8 mouse cellular contexts compared by ENCODE assay signal in genomic region chr4:44168816-44169215, GRCm38 (mm10).
DNase-seq lines count a peak whose midpoint lies in the region; ATAC-seq and TF ChIP-seq lines count a peak whose summit lies in the region.

No protein-coding gene starts in this region.

- peaks cover 2% of the 10 kb centered on the region; the same call in 1 of the 2 replicates for H3K36me3 ChIP-seq in heart, adult 2 months (ENCODE audit: control insufficient read depth, insufficient read depth, low read length)
- H3K36me3 ChIP-seq in forebrain, embryonic 16.5 days (ENCODE audit: control insufficient read depth, insufficient read depth) = no peaks in the 10 kb centered on the region
- no peaks in the 10 kb centered on the region for H3K36me3 ChIP-seq in liver, embryonic 16.5 days (ENCODE audit: control insufficient read depth, insufficient read depth)

- TF ChIP-seq EP300 in heart, adult 2 months (IDR thresholded peaks at IDR 0.05; ENCODE audit: insufficient read depth, low read depth, low read length) = no peak

- no peak overlapping the region for H3K9ac ChIP-seq in heart, adult 2 months (ENCODE audit: low read depth, low read length)
- no peak overlapping the region for H3K9ac ChIP-seq in forebrain, embryonic 16.5 days (replicated peaks; ENCODE audit: low read depth, low read length)
- H3K9ac ChIP-seq in liver, embryonic 16.5 days (ENCODE audit: low read depth, low read length) = peak overlapping the region; percentile 70

- TF ChIP-seq CTCF in heart, adult 2 months (IDR thresholded peaks at IDR 0.05) = no peak

- intact Hi-C loops in heart, adult 2 months (cut with DNase I) = no loop called here

- H3K4me2 ChIP-seq in forebrain, embryonic 16.5 days (ENCODE audit: low read length) = peak overlapping the region; percentile 66; the same call in 1 of the 2 replicates
- H3K4me2 ChIP-seq in liver, embryonic 16.5 days (ENCODE audit: low read depth, low read length) = peak overlapping the region; percentile 84

- H3K4me1 ChIP-seq in heart, adult 2 months (ENCODE audit: control insufficient read depth, insufficient read depth, low read length) = no peaks in the 10 kb centered on the region; the same call in none of the 2 replicates
- peaks cover 16% of the 10 kb centered on the region for H3K4me1 ChIP-seq in forebrain, embryonic 16.5 days (replicated peaks; ENCODE audit: control insufficient read depth, insufficient read depth, low read length)
- H3K4me1 ChIP-seq in liver, embryonic 16.5 days (ENCODE audit: control insufficient read depth, low read depth, low read length) = peaks cover 15% of the 10 kb centered on the region

- no peaks in the 10 kb centered on the region for H3K27me3 ChIP-seq in heart, adult 2 months (ENCODE audit: control insufficient read depth, insufficient read depth, low read length)
- no peaks in the 10 kb centered on the region for H3K27me3 ChIP-seq in forebrain, embryonic 16.5 days (replicated peaks; ENCODE audit: control insufficient read depth, insufficient read depth, low read length)
- no peaks in the 10 kb centered on the region for H3K27me3 ChIP-seq in liver, embryonic 16.5 days (ENCODE audit: control insufficient read depth, insufficient read depth, low read depth, low read length)

- DNase-seq in heart, adult 2 months = no peak
- no peak for DNase-seq in heart, adult 9 months (ENCODE audit: low spot score in 2 of 2)
- peak; percentile 54 for DNase-seq in CD4-positive, CD25-positive, alpha-beta regulatory T cell, adult 2 months (ENCODE audit: low read depth, low spot score)
- DNase-seq in urinary bladder, postnatal 10 days (ENCODE audit: low spot score) = no peak
- no peak for DNase-seq in gastrocnemius, postnatal 25 days

- H3K4me3 ChIP-seq in heart, adult 2 months = peak overlapping the region; percentile 59
- H3K4me3 ChIP-seq in forebrain, embryonic 16.5 days (replicated peaks; ENCODE audit: low read length) = no peak overlapping the region
- H3K4me3 ChIP-seq in liver, embryonic 16.5 days (ENCODE audit: low read depth, low read length) = peak overlapping the region; percentile 71

- no peak for TF ChIP-seq POLR2A in heart, adult 2 months (IDR thresholded peaks at IDR 0.05; ENCODE audit: insufficient read depth, low read depth, low read length)

- 0 out of 2 replicates have a peak, but pooled peaks cover 1% of the 10 kb centered on the region for H3K79me2 ChIP-seq in heart, adult 2 months (replicated peaks; ENCODE audit: control insufficient read depth, insufficient read depth, low read length)

- ATAC-seq in forebrain, embryonic 16.5 days = no peak
- ATAC-seq in liver, embryonic 16.5 days (ENCODE audit: low read depth) = no peak
- ATAC-seq in megakaryocyte-erythroid progenitor cell, adult 5-6 weeks (replicated peaks; ENCODE audit: low FRiP score, low TSS enrichment, poor library complexity, severe bottlenecking) = no peak

- WGBS in heart, adult 2 months = 8% methylated on average over 7 of the region's 7 CpGs
- WGBS in forebrain, embryonic 16.5 days = 5% methylated on average over 7 of the region's 7 CpGs
- 5% methylated on average over 7 of the region's 7 CpGs for WGBS in liver, embryonic 16.5 days (ENCODE audit: insufficient replicate concordance)

- H3K9me3 ChIP-seq in forebrain, embryonic 16.5 days (ENCODE audit: control insufficient read depth, low read length) = no peaks in the 10 kb centered on the region
- no peaks in the 10 kb centered on the region for H3K9me3 ChIP-seq in liver, embryonic 16.5 days (replicated peaks; ENCODE audit: control insufficient read depth, low read length)

- H3K27ac ChIP-seq in heart, adult 2 months = peak overlapping the region; percentile 67
- H3K27ac ChIP-seq in forebrain, embryonic 16.5 days (ENCODE audit: low read length) = no peak overlapping the region
- H3K27ac ChIP-seq in liver, embryonic 16.5 days (ENCODE audit: low read length) = peak overlapping the region; percentile 89
